Mouse (Mus musculus) CH12.LX (cell line): ENCODE results near the gene Tmem145. TPM values are rescaled to one million over a fixed set of nuclear protein-coding genes. Genes with fewer than 3 reads are reported as not detected.

Experiments used
- DNase-seq: peaks from one replicate; pipeline ENCODE4 v3.0.0-alpha.2; 2013; ENCODE audit errors: extremely low read depth
- H3K27ac ChIP-seq: 2 replicates; pipeline ENCODE4 v1.5.1; 2012; ENCODE audit warnings: low read depth, mild to moderate bottlenecking, control low read depth, moderate library complexity; ENCODE audit not compliant: insufficient read depth
- H3K27me3 ChIP-seq: replicated peaks from 2 replicates; pipeline ENCODE3; 2012; ENCODE audit warnings: inconsistent platforms
- H3K36me3 ChIP-seq, 2 experiments: replicated peaks in 1 of 2; 2 replicates each; pipeline versions ENCODE3 to v1.6.1; 2012; ENCODE audit warnings: inconsistent platforms in 1 of 2, low read length in 1 of 2, mild to moderate bottlenecking in 1 of 2, mixed read lengths in 1 of 2, moderate library complexity in 1 of 2; ENCODE audit not compliant: control insufficient read depth in 1 of 2, insufficient read depth in 1 of 2
- H3K4me1 ChIP-seq, 2 experiments: 2 replicates each; pipeline ENCODE4 v1.6.1; 2012; ENCODE audit warnings: inconsistent platforms in 1 of 2, moderate library complexity in 1 of 2; ENCODE audit not compliant: insufficient read depth in 2 of 2, control insufficient read depth in 1 of 2
- H3K4me2 ChIP-seq: 2 replicates; pipeline ENCODE4 v1.6.1; 2012; ENCODE audit warnings: low read depth, mild to moderate bottlenecking, control low read depth; ENCODE audit not compliant: poor library complexity, insufficient read depth, severe bottlenecking
- H3K4me3 ChIP-seq, 3 experiments: fragments of 150-350 bp in 1 of 3; sonication (generic) in 1 of 3; replicated peaks in 1 of 3; 2 replicates each; pipeline versions ENCODE3 to v1.5.1; 2011 to 2012; ENCODE audit warnings: low read depth in 2 of 3, low read length in 2 of 3, mild to moderate bottlenecking in 2 of 3, moderate library complexity in 2 of 3, control low read depth in 1 of 3, improper control_type of control experiment in 1 of 3, inconsistent platforms in 1 of 3, mixed read lengths in 1 of 3; ENCODE audit not compliant: poor library complexity in 1 of 3
- H3K79me2 ChIP-seq: replicated peaks from 2 replicates; pipeline ENCODE4 v1.6.1; 2012; ENCODE audit warnings: mild to moderate bottlenecking, moderate library complexity; ENCODE audit not compliant: control insufficient read depth, poor library complexity, insufficient read depth, severe bottlenecking; ENCODE audit errors: extremely low read depth
- H3K9ac ChIP-seq: 2 replicates; pipeline ENCODE4 v1.6.1; 2012; ENCODE audit warnings: low read depth, mild to moderate bottlenecking, control low read depth, moderate library complexity; ENCODE audit not compliant: insufficient read depth
- H3K9me3 ChIP-seq: replicated peaks from 2 replicates; pipeline ENCODE3; 2012; ENCODE audit warnings: low read length, inconsistent platforms, mixed read lengths
- BHLHE40 ChIP-seq: IDR thresholded peaks from 2 replicates; pipeline ENCODE4 v1.6.1; 2011; ENCODE audit warnings: mild to moderate bottlenecking, low read depth, low read length, improper control_type of control experiment
- CHD1 ChIP-seq: IDR thresholded peaks from 2 replicates; pipeline ENCODE4 v1.6.1; 2012; ENCODE audit warnings: low read depth, low read length, improper control_type of control experiment, inconsistent platforms
- CHD2 ChIP-seq: IDR thresholded peaks from 2 replicates; pipeline ENCODE4 v1.6.1; 2011; ENCODE audit warnings: low read length, improper control_type of control experiment
- CTCF ChIP-seq, 2 experiments: IDR thresholded peaks in 1 of 2; conservative IDR thresholded peaks in 1 of 2; 2 replicates each; pipeline ENCODE4 v1.5.1; 2011 to 2012; ENCODE audit warnings: low read depth in 2 of 2, low read length in 2 of 2, improper control_type of control experiment in 1 of 2, inconsistent platforms in 1 of 2, mild to moderate bottlenecking in 1 of 2, moderate library complexity in 1 of 2
- ELF1 ChIP-seq: IDR thresholded peaks from 2 replicates; pipeline ENCODE4 v1.6.1; 2014; ENCODE audit warnings: low read depth, mild to moderate bottlenecking, inconsistent platforms, low read length, improper control_type of control experiment
- ETS1 ChIP-seq: conservative IDR thresholded peaks from 2 replicates; pipeline ENCODE4 v1.6.1; 2012; ENCODE audit warnings: low read depth, mild to moderate bottlenecking, inconsistent platforms, low read length, improper control_type of control experiment, moderate library complexity
- GABPA ChIP-seq: IDR thresholded peaks from 2 replicates; pipeline ENCODE4 v1.6.1; 2012; ENCODE audit warnings: low read depth, low read length, improper control_type of control experiment, inconsistent platforms; ENCODE audit not compliant: insufficient replicate concordance
- HCFC1 ChIP-seq: IDR thresholded peaks from 2 replicates; pipeline ENCODE4 v1.6.1; 2012; ENCODE audit warnings: low read depth, mild to moderate bottlenecking, inconsistent platforms, low read length, improper control_type of control experiment
- IRF4 ChIP-seq: IDR thresholded peaks from 2 replicates; pipeline ENCODE4 v1.6.1; 2014; ENCODE audit warnings: low read depth, mild to moderate bottlenecking, inconsistent platforms, low read length, improper control_type of control experiment
- JUN ChIP-seq: IDR thresholded peaks from 2 replicates; pipeline ENCODE4 v1.6.1; 2011; ENCODE audit warnings: low read depth, mild to moderate bottlenecking, low read length, improper control_type of control experiment, moderate library complexity; ENCODE audit not compliant: insufficient read depth
- MXI1 ChIP-seq: IDR thresholded peaks from 2 replicates; pipeline ENCODE4 v1.6.1; 2011; ENCODE audit warnings: mild to moderate bottlenecking, low read depth, low read length, improper control_type of control experiment
- NELFE ChIP-seq: IDR thresholded peaks from 2 replicates; pipeline ENCODE4 v1.6.1; 2011; ENCODE audit warnings: low read depth, low read length, improper control_type of control experiment
- NRF1 ChIP-seq: IDR thresholded peaks from 2 replicates; pipeline ENCODE4 v1.6.1; 2014; ENCODE audit warnings: low read depth, mild to moderate bottlenecking, inconsistent platforms, low read length, improper control_type of control experiment, moderate library complexity
- POLR2A ChIP-seq: IDR thresholded peaks from 2 replicates; pipeline ENCODE4 v1.6.1; 2011; ENCODE audit warnings: low read depth, mild to moderate bottlenecking, improper control_type of control experiment, low read length
- POLR2AphosphoS2 ChIP-seq: IDR thresholded peaks from 2 replicates; pipeline ENCODE4 v1.6.1; 2011; ENCODE audit warnings: low read depth, low read length, improper control_type of control experiment
- RAD21 ChIP-seq: IDR thresholded peaks from 2 replicates; pipeline ENCODE4 v1.6.1; 2011; ENCODE audit warnings: low read depth, mild to moderate bottlenecking, low read length, improper control_type of control experiment, moderate library complexity
- SMC3 ChIP-seq: IDR thresholded peaks from 2 replicates; pipeline ENCODE4 v1.6.1; 2011; ENCODE audit warnings: low read depth, low read length, improper control_type of control experiment
- TBP ChIP-seq: conservative IDR thresholded peaks from 2 replicates; pipeline ENCODE4 v1.6.1; 2011; ENCODE audit warnings: low read depth, low read length, improper control_type of control experiment
- TCF12 ChIP-seq: IDR thresholded peaks from 2 replicates; pipeline ENCODE4 v1.6.1; 2014; ENCODE audit warnings: low read depth, mild to moderate bottlenecking, inconsistent platforms, low read length, improper control_type of control experiment
- UBTF ChIP-seq: IDR thresholded peaks from 2 replicates; pipeline ENCODE4 v1.6.1; 2012; ENCODE audit warnings: low read depth, mild to moderate bottlenecking, inconsistent platforms, low read length, improper control_type of control experiment, moderate library complexity
- ZKSCAN1 ChIP-seq: IDR thresholded peaks from 2 replicates; pipeline ENCODE4 v1.6.1; 2012; ENCODE audit warnings: low read depth, inconsistent platforms, low read length, improper control_type of control experiment, borderline replicate concordance
- ZMIZ1 ChIP-seq: IDR thresholded peaks from 2 replicates; pipeline ENCODE4 v1.6.1; 2012; ENCODE audit warnings: low read depth, mild to moderate bottlenecking, inconsistent platforms, low read length, improper control_type of control experiment
- dilution Hi-C: fragments of 300-500 bp; cut with MboI; formaldehyde crosslinking; loops from 2 replicates; pipeline ENCODE4 v1.14.3; 2020; ENCODE audit warnings: low sequenced_read_pairs; ENCODE audit not compliant: extremely low pct_unique_long_range_greater_than_20kb, extremely low pct_ligation_motif_present
- in situ Hi-C: fragments of 300-500 bp; cut with MboI; formaldehyde crosslinking; loops from 3 replicates; pipeline ENCODE4 v1.14.3; 2019; ENCODE audit warnings: low sequenced_read_pairs, low pct_ligation_motif_present, low pct_unique_long_range_greater_than_20kb, mixed read lengths
- polyA plus RNA-seq: library from polyadenylated mRNA; unstranded; fragments of >175 nt; gene quantifications from 2 replicates; pipeline ENCODE4 v1.2.1, GENCODE M21; 2012; ENCODE audit warnings: low read depth; ENCODE audit not compliant: insufficient read length
- total RNA-seq, 2 experiments: library from RNA; depleted of rRNA; stranded (reverse); fragments of 300-350 nt in 1 of 2; fragments of >200 nt in 1 of 2; gene quantifications; 2 replicates each; pipeline ENCODE4 v1.2.3; 2012 to 2014

The Tmem145 gene
- total and polyA plus RNA-seq, 3 experiments, result 0.10 TPM; not detected in 2

- no peaks in the 10 kb centered on the region for H3K9me3 ChIP-seq
- no peak for DNase-seq
These were observed 8.9 kb upstream of the Tmem145 start for GRCm38 (mm10) chr7:25296945-25297453.

DNA sequence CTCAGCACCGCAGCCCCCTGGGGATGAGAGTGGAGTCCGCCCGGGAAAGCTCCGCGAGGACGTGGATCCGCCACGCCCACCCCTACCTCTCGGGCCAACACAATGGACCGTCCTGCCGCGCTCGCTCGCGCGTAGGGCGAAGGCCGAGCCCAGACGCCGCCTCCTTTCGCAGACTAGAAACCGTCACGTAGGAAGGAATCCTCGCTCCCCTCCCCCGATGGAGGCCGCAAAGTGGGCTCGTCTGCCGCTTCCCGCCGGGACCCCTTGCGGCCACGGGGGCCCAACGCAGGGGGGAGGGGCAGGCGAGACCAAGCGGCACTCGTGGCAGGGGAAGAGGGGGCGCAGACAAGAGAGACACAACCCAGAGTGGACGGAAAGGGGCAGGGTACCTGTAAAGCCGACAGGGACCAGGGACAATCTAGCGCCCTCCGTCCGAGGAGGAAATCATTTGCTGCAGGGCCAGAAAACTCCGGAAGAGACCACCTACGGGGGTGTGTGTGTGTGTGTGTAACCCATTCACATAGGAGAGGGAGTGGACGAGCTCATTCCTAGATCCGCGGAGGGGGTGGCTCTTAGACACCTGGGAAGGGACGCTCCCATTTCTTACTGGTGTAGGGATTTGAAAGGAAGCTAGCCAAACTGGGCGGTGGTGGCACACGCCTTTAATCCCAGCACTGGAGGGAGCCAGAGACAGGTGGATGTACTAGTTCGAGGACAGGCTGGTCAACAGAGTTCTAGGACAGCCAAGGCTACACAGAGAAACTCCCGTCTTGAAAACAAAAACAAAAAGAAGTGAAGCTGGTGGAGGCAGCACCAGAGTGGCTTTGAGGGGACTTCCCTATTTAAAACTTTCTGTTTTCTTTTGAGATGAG, 8.2 kb upstream of the Tmem145 start, which contains the start of gene Pafah1b3:
Pafah1b3 (minus strand) TSS at position 533 of the 872 bp plus-strand sequence.
- peak within 1 kb of the TSS; percentile 56 for H3K27ac ChIP-seq
- dilution Hi-C loops, result no loop called here
- H3K4me1 ChIP-seq, result peaks cover 17 to 54% of the 10 kb centered on the region in 2 experiments
- in situ Hi-C loops, result no loop called here
- H3K27me3 ChIP-seq, result peaks cover 7% of the 10 kb centered on the region
- peak within 1 kb of the TSS; percentile 42 for H3K9ac ChIP-seq
- peaks cover 19% of the 10 kb centered on the region in 2 experiments for H3K36me3 ChIP-seq
- peak within 1 kb of the TSS; percentile 51 to 74 (median 64) for H3K4me3 ChIP-seq
- H3K4me2 ChIP-seq, result peak within 1 kb of the TSS; percentile 48
- TF ChIP-seq TBP (0 out of 2 replicates have a peak, but pooled peaks have one; percentile 46), ELF1 (0 out of 2 replicates have a peak, but pooled peaks have one; percentile 35), BHLHE40 (peak; percentile 30; the same call in 1 of the 2 replicates), CTCF (conservative IDR thresholded peaks at IDR 0.05 in 1 of 2, IDR thresholded peaks at IDR 0.05 in 1 of 2; ENCODE audit: low read depth in 2 of 2, low read length in 2 of 2) (peak in 1 of 2 experiments; percentile 46; a peak in 2 of 4 replicates), CHD2 (peak; percentile 59; the same call in 1 of the 2 replicates), HCFC1 (peak; percentile 52; the same call in 1 of the 2 replicates), ZKSCAN1 (no peak), TCF12 (peak; percentile 32; the same call in 1 of the 2 replicates), SMC3 (peak; percentile 27), CHD1 (peak; percentile 96), UBTF (no peak), ETS1 (no peak), IRF4 (0 out of 2 replicates have a peak, but pooled peaks have one; percentile 26), MXI1 (peak; percentile 31; the same call in 1 of the 2 replicates), POLR2A (peak; percentile 25; the same call in 1 of the 2 replicates), RAD21 (peak; percentile 28), JUN (no peak), POLR2AphosphoS2 (no peak), GABPA (no peak), NELFE (0 out of 2 replicates have a peak, but pooled peaks have one; percentile 11)
- no peaks in the 10 kb centered on the region for H3K9me3 ChIP-seq
- DNase-seq, result no peak
- H3K79me2 ChIP-seq, result no peaks in the 10 kb centered on the region

More at GRCm38 (mm10) chr7:25296945-25297453, 8.9 kb upstream of the Tmem145 start:
- TF ChIP-seq ZMIZ1 (no peak), MXI1 (peak; percentile 53; the same call in 1 of the 2 replicates), ZKSCAN1 (no peak), NRF1 (peak; percentile 38; the same call in 1 of the 2 replicates), GABPA (no peak)
- TF ChIP-seq, all 38 proteins: peak for 2
- peaks cover 25 to 26% of the 10 kb centered on the region in 2 experiments for H3K36me3 ChIP-seq
- H3K4me1 ChIP-seq, result peaks cover 17 to 54% of the 10 kb centered on the region in 2 experiments
- dilution Hi-C loops, result no loop called here
- no peaks in the 10 kb centered on the region for H3K79me2 ChIP-seq
- H3K9ac ChIP-seq, result peak overlapping the region; percentile 42; the same call in 1 of the 2 replicates
- 0 out of 2 replicates have a peak overlapping the region, but pooled peaks have one; percentile 56 for H3K27ac ChIP-seq
- H3K4me2 ChIP-seq, result peak overlapping the region; percentile 48; the same call in 1 of the 2 replicates
- in situ Hi-C loops, result no loop called here
- peak overlapping the region; percentile 51 to 74 (median 64) for H3K4me3 ChIP-seq
- no peaks in the 10 kb centered on the region for H3K27me3 ChIP-seq
